ENCODE assay signal across 7 mouse cellular contexts in the genomic region with DNA sequence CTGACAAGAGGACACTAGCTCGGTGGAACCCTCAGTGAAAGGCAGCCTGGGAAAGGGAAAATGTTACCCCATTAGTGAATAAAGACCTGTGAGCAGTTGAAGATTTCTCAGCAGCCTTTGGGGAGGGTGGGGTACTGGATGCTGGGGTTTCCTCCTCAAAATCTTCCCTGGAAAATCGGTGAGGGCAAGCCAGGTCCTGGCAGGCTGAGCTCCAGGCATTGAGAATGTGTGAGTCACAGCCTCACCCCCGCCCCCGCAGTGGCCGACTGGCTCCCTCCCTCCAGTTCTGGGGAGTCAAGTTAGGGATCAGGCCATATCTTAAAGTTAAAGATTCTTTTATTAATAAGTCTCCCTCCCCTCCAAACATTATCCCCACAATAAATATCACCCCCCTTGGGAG. TPM values are rescaled to one million over a fixed set of nuclear protein-coding genes. Genes with fewer than 3 reads are reported as not detected.
DNase-seq lines count a peak whose midpoint lies in the region; ATAC-seq and TF ChIP-seq lines count a peak whose summit lies in the region.

No protein-coding gene starts in this region.

- ATAC-seq in kidney, embryonic 14.5 days (ENCODE audit: low FRiP score, low TSS enrichment) = no peak
- ATAC-seq in midbrain, embryonic 12.5 days (ENCODE audit: low FRiP score, low read depth) = no peak

- no peaks in the 10 kb centered on the region for H3K9me3 ChIP-seq in kidney, embryonic 14.5 days (ENCODE audit: control insufficient read depth, low read length)
- no peaks in the 10 kb centered on the region for H3K9me3 ChIP-seq in midbrain, embryonic 12.5 days

- TF ChIP-seq POLR2A in thymus, adult 2 months (IDR thresholded peaks at IDR 0.05; ENCODE audit: control insufficient read depth, extremely low read depth, insufficient read depth, low read length, poor library complexity) = no peak

- peaks cover 38% of the 10 kb centered on the region; the same call in 1 of the 2 replicates for H3K4me1 ChIP-seq in kidney, embryonic 14.5 days (ENCODE audit: control insufficient read depth, insufficient read depth, low read length)
- H3K4me1 ChIP-seq in midbrain, embryonic 12.5 days = peaks cover 43% of the 10 kb centered on the region
- H3K4me1 ChIP-seq in thymus, adult 2 months (replicated peaks; ENCODE audit: control insufficient read depth, insufficient read depth, low read length) = peaks cover 24% of the 10 kb centered on the region

- no peak overlapping the region for H3K4me3 ChIP-seq in kidney, embryonic 14.5 days (ENCODE audit: low read length)
- no peak overlapping the region for H3K4me3 ChIP-seq in midbrain, embryonic 12.5 days
- no peak overlapping the region for H3K4me3 ChIP-seq in thymus, adult 2 months (ENCODE audit: control insufficient read depth, insufficient read depth, low read length)

- DNase-seq in MN1 (ENCODE audit: low spot score) = peak; percentile 49
- peak; percentile 83 for DNase-seq in adrenal gland, postnatal 25 days
- peak; percentile 96 for DNase-seq in heart, adult 11 months
- no peak for DNase-seq in thymus, adult 2 months
- DNase-seq in c-Kit-positive CD71-positive TER-119-positive erythroid progenitor cells, embryonic 14.5 days (ENCODE audit: low spot score) = no peak

- WGBS in kidney, embryonic 14.5 days = 39% methylated on average over 5 of the region's 5 CpGs
- 50% methylated on average over 5 of the region's 5 CpGs for WGBS in midbrain, embryonic 12.5 days
- 69% methylated on average over 5 of the region's 5 CpGs for WGBS in thymus, adult 2 months

- H3K27me3 ChIP-seq in kidney, embryonic 14.5 days (ENCODE audit: control insufficient read depth, insufficient read depth, low read length) = peaks cover 12% of the 10 kb centered on the region
- peaks cover 56% of the 10 kb centered on the region for H3K27me3 ChIP-seq in midbrain, embryonic 12.5 days
- H3K27me3 ChIP-seq in thymus, adult 2 months (ENCODE audit: control insufficient read depth, insufficient read depth, low read length) = peaks cover 9% of the 10 kb centered on the region; the same call in 1 of the 2 replicates

- H3K27ac ChIP-seq in kidney, embryonic 14.5 days (ENCODE audit: low read depth, low read length) = no peak overlapping the region
- no peak overlapping the region for H3K27ac ChIP-seq in midbrain, embryonic 12.5 days (replicated peaks)
- H3K27ac ChIP-seq in thymus, adult 2 months (ENCODE audit: control insufficient read depth, insufficient read depth, low read length) = no peak overlapping the region

- peak overlapping the region; percentile 18; the same call in 1 of the 2 replicates for H3K9ac ChIP-seq in kidney, embryonic 14.5 days (ENCODE audit: low read depth, low read length)
- no peak overlapping the region for H3K9ac ChIP-seq in midbrain, embryonic 12.5 days (replicated peaks)

- peak overlapping the region; percentile 56; the same call in 1 of the 2 replicates for H3K4me2 ChIP-seq in kidney, embryonic 14.5 days (replicated peaks; ENCODE audit: low read depth, low read length)
- H3K4me2 ChIP-seq in midbrain, embryonic 12.5 days (replicated peaks) = 0 out of 2 replicates have a peak overlapping the region, but pooled peaks have one; percentile 68

- TF ChIP-seq CTCF in thymus, adult 2 months (IDR thresholded peaks at IDR 0.05; ENCODE audit: borderline replicate concordance, control insufficient read depth, extremely low read depth, insufficient read depth, low read length, poor library complexity) = no peak

- H3K36me3 ChIP-seq in kidney, embryonic 14.5 days (ENCODE audit: control insufficient read depth, insufficient read depth, low read length) = peaks cover 3% of the 10 kb centered on the region; the same call in 1 of the 2 replicates
- H3K36me3 ChIP-seq in midbrain, embryonic 12.5 days = peaks cover 5% of the 10 kb centered on the region
- no peaks in the 10 kb centered on the region for H3K36me3 ChIP-seq in thymus, adult 2 months (ENCODE audit: control insufficient read depth, insufficient read depth, low read length)

RNA-seq across cellular contexts. Expression of gene Thoc6, which starts 1.4 kb away (rescaled TPM):
- total RNA-seq in adrenal gland, postnatal 25 days (2021) = 31.2 and 31.8 TPM in 2 replicates
- 53.0 and 62.9 TPM in 2 replicates for polyA plus RNA-seq in kidney, embryonic 14.5 days (2014; fragmentation: Nextera tagmentation; extraction: Ambion mirVana)
- polyA plus RNA-seq in midbrain, embryonic 12.5 days (2016; fragmentation: Nextera tagmentation; extraction: Ambion mirVana) = 46.7 and 48.5 TPM in 2 replicates
- polyA plus RNA-seq in thymus, adult 2 months (2012; rRNA removed) = 78.3 and 84.5 TPM in 2 replicates

RNA-seq across cellular contexts. Expression of gene Hcfc1r1, which starts 1.7 kb away (rescaled TPM):
- 139 and 171 TPM in 2 replicates for total RNA-seq in adrenal gland, postnatal 25 days (2021)
- polyA plus RNA-seq in kidney, embryonic 14.5 days (2014; fragmentation: Nextera tagmentation; extraction: Ambion mirVana) = 61.9 and 83.8 TPM in 2 replicates
- polyA plus RNA-seq in midbrain, embryonic 12.5 days (2016; fragmentation: Nextera tagmentation; extraction: Ambion mirVana) = 52.2 and 52.8 TPM in 2 replicates
- polyA plus RNA-seq in thymus, adult 2 months (2012; rRNA removed) = 143 and 192 TPM in 2 replicates

RNA-seq across cellular contexts. Expression of gene Tnfrsf12a, which starts 2.1 kb away (rescaled TPM):
- 76.5 and 130 TPM in 2 replicates for total RNA-seq in adrenal gland, postnatal 25 days (2021)
- 14.5 and 16.4 TPM in 2 replicates for polyA plus RNA-seq in kidney, embryonic 14.5 days (2014; fragmentation: Nextera tagmentation; extraction: Ambion mirVana)
- polyA plus RNA-seq in midbrain, embryonic 12.5 days (2016; fragmentation: Nextera tagmentation; extraction: Ambion mirVana) = 2.2 and 2.5 TPM in 2 replicates
- polyA plus RNA-seq in thymus, adult 2 months (2012; rRNA removed) = 10.2 and 11.4 TPM in 2 replicates

RNA-seq across cellular contexts. Expression of gene Cldn6, which starts 3.9 kb away (rescaled TPM):
- not detected in 2 replicates for total RNA-seq in adrenal gland, postnatal 25 days (2021)
- polyA plus RNA-seq in kidney, embryonic 14.5 days (2014; fragmentation: Nextera tagmentation; extraction: Ambion mirVana) = 153 and 181 TPM in 2 replicates
- 1.7 and 2.8 TPM in 2 replicates for polyA plus RNA-seq in midbrain, embryonic 12.5 days (2016; fragmentation: Nextera tagmentation; extraction: Ambion mirVana)
- polyA plus RNA-seq in thymus, adult 2 months (2012; rRNA removed) = 0.47 and 0.51 TPM in 2 replicates

RNA-seq across cellular contexts. Expression of gene Cldn9, which starts 8.7 kb away (rescaled TPM):
- total RNA-seq in adrenal gland, postnatal 25 days (2021) = not detected in 2 replicates
- 63.7 and 65.5 TPM in 2 replicates for polyA plus RNA-seq in kidney, embryonic 14.5 days (2014; fragmentation: Nextera tagmentation; extraction: Ambion mirVana)
- 0.84 TPM in 2 replicates for polyA plus RNA-seq in midbrain, embryonic 12.5 days (2016; fragmentation: Nextera tagmentation; extraction: Ambion mirVana)
- 1.1 and 1.9 TPM in 2 replicates for polyA plus RNA-seq in thymus, adult 2 months (2012; rRNA removed)

Comparison
In these comparisons a context has a peak if more than half of its experiments do, and no peak if none do; other contexts are left out.
1. DNase-seq: peak in MN1 (single experiment), adrenal gland, postnatal 25 days (single experiment) and heart, adult 11 months (single experiment); none in thymus, adult 2 months (single experiment) and c-Kit-positive CD71-positive TER-119-positive erythroid progenitor cells, embryonic 14.5 days (single experiment).